Mouse (Mus musculus) liver, adult 2 months (tissue): ENCODE measurements at regions not wholly inside any gene's neighbourhood (a gene's known extent, or its start where the extent isn't known, plus 50 kb on each side); places are given as distances from the start of the nearest gene placed in this dataset.

ENCODE experiments used
- CTCF ChIP-seq: fragments of 200-500 bp; IDR thresholded peaks from 2 replicates; pipeline ENCODE4 v1.5.1; 2011; ENCODE audit warnings: low read depth, low read length, control low read depth
- POLR2A ChIP-seq: fragments of 200-500 bp; IDR thresholded peaks from 2 replicates; pipeline ENCODE4 v1.6.1; 2011; ENCODE audit warnings: low read length, control low read depth; ENCODE audit not compliant: insufficient read depth; ENCODE audit errors: extremely low read depth

DNA sequence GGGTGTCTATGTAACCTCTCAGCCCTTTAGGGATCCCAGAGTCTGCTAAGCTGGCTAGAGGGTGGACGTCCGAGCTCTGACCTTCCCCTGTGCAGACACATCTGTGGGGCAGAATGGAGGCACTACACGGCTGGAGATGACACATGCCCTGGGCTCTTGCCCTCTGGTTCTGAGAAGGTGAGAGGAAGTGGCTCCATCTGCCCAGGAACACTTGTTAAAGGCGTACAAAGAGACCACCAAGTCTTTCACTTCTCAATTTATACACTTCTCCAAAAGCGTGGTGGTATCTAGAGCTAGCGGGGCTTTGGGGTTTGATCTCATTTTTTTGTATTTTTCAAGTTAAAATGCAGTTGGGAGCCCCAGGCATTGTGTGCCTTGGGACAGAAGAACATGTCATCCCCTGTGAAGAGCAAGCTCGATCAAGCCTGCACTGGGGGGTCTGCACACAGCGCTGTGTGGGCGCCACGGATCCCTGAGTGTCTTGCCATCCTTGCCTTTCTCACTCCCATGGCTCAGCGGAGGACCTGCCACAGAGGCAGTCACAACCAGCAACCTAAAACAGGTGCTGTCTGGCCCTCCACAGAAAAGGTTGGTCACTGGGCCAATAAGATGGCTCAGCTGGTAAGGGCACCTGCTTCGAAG lies 121.6 kb upstream of the Slc22a12 start:
- TF ChIP-seq CTCF (no peak), POLR2A (no peak)
